Mouse (Mus musculus) MEL (cell line): Measurements from ENCODE around the gene Kank1. TPM values are rescaled to one million over a fixed set of nuclear protein-coding genes. Genes with fewer than 3 reads are reported as not detected.

Experiments
- DNase-seq: peaks from one replicate; pipeline ENCODE4 v3.0.0; 2011; ENCODE audit warnings: low read depth, low spot score
- H3K27ac ChIP-seq: 2 replicates; pipeline ENCODE4 v1.5.1; 2012; ENCODE audit warnings: low read depth, mild to moderate bottlenecking, control low read depth, low read length, moderate library complexity; ENCODE audit not compliant: control insufficient read depth
- H3K27me3 ChIP-seq, 2 experiments: fragments of 150-350 bp in 1 of 2; sonication (generic) in 1 of 2; 2 replicates each; pipeline ENCODE4 v1.6.1; 2012; ENCODE audit warnings: low read length in 2 of 2, mild to moderate bottlenecking in 2 of 2, improper control_type of control experiment in 1 of 2, moderate library complexity in 1 of 2; ENCODE audit not compliant: insufficient read depth in 2 of 2, control insufficient read depth in 1 of 2
- H3K36me3 ChIP-seq, 2 experiments: 2 replicates each; pipeline ENCODE4 v1.6.1; 2012 to 2014; ENCODE audit warnings: low read length in 2 of 2, improper control_type of control experiment in 1 of 2, inconsistent platforms in 1 of 2, mild to moderate bottlenecking in 1 of 2; ENCODE audit not compliant: insufficient read depth in 2 of 2, control insufficient read depth in 1 of 2
- H3K4me1 ChIP-seq, 2 experiments: fragments of 150-350 bp in 1 of 2; sonication (generic) in 1 of 2; 2 replicates each; pipeline ENCODE4 v1.6.1; 2012; ENCODE audit warnings: low read length in 2 of 2, improper control_type of control experiment in 1 of 2, mild to moderate bottlenecking in 1 of 2; ENCODE audit not compliant: insufficient read depth in 2 of 2, control insufficient read depth in 1 of 2
- H3K4me3 ChIP-seq, 2 experiments: fragments of 150-350 bp in 1 of 2; sonication (generic) in 1 of 2; 2 replicates each; pipeline ENCODE4 v1.5.1; 2012; ENCODE audit warnings: low read depth in 2 of 2, low read length in 2 of 2, mild to moderate bottlenecking in 2 of 2, moderate library complexity in 2 of 2, control low read depth in 1 of 2, improper control_type of control experiment in 1 of 2; ENCODE audit not compliant: control insufficient read depth in 1 of 2, insufficient read depth in 1 of 2
- H3K79me2 ChIP-seq: 2 replicates; pipeline ENCODE4 v1.6.1; 2012; ENCODE audit warnings: mild to moderate bottlenecking, low read length, moderate library complexity; ENCODE audit not compliant: control insufficient read depth, poor library complexity, insufficient read depth
- H3K9ac ChIP-seq: 2 replicates; pipeline ENCODE4 v1.6.1; 2012; ENCODE audit warnings: low read depth, mild to moderate bottlenecking, control low read depth, low read length, moderate library complexity; ENCODE audit not compliant: control insufficient read depth, poor library complexity, severe bottlenecking
- H3K9me3 ChIP-seq: fragments of 150-350 bp; sonication (generic); replicated peaks from 2 replicates; pipeline ENCODE4 v1.6.1; 2012; ENCODE audit warnings: mild to moderate bottlenecking, low read length, improper control_type of control experiment, moderate library complexity; ENCODE audit not compliant: insufficient read depth
- BHLHE40 ChIP-seq: IDR thresholded peaks from 2 replicates; pipeline ENCODE4 v1.6.1; 2012; ENCODE audit warnings: low read depth, mild to moderate bottlenecking, inconsistent platforms, low read length, improper control_type of control experiment, borderline replicate concordance
- CHD1 ChIP-seq: IDR thresholded peaks from 2 replicates; pipeline ENCODE4 v1.6.1; 2012; ENCODE audit warnings: low read depth, mild to moderate bottlenecking, inconsistent platforms, low read length, improper control_type of control experiment
- CTCF ChIP-seq, 3 experiments: IDR thresholded peaks in 2 of 3; conservative IDR thresholded peaks in 1 of 3; 2 replicates each; pipeline ENCODE4 v1.5.1; 2011 to 2012; ENCODE audit warnings: low read length in 3 of 3, low read depth in 2 of 3, mild to moderate bottlenecking in 2 of 3, improper control_type of control experiment in 1 of 3, inconsistent platforms in 1 of 3, mixed read lengths in 1 of 3, moderate library complexity in 1 of 3; ENCODE audit not compliant: control insufficient read depth in 1 of 3, insufficient read depth in 1 of 3, poor library complexity in 1 of 3, severe bottlenecking in 1 of 3
- EP300 ChIP-seq, 2 experiments: IDR thresholded peaks; 2 replicates each; pipeline ENCODE4 v1.6.1; 2011; ENCODE audit warnings: improper control_type of control experiment in 2 of 2, low read length in 2 of 2, low read depth in 1 of 2, mild to moderate bottlenecking in 1 of 2
- ETS1 ChIP-seq: IDR thresholded peaks from 2 replicates; pipeline ENCODE4 v1.6.1; 2012; ENCODE audit warnings: low read depth, mild to moderate bottlenecking, inconsistent platforms, low read length, improper control_type of control experiment, moderate library complexity
- GATA1 ChIP-seq: IDR thresholded peaks from 2 replicates; pipeline ENCODE4 v1.6.1; 2011; ENCODE audit warnings: low read depth, low read length, improper control_type of control experiment
- MAFK ChIP-seq: IDR thresholded peaks from 2 replicates; pipeline ENCODE4 v1.6.1; 2011; ENCODE audit warnings: low read depth, mild to moderate bottlenecking, low read length, improper control_type of control experiment, borderline replicate concordance
- MAX ChIP-seq: IDR thresholded peaks from 2 replicates; pipeline ENCODE4 v1.6.1; 2011; ENCODE audit warnings: low read length, improper control_type of control experiment
- MAZ ChIP-seq: IDR thresholded peaks from 2 replicates; pipeline ENCODE4 v1.6.1; 2012; ENCODE audit warnings: low read depth, mild to moderate bottlenecking, inconsistent platforms, low read length, improper control_type of control experiment
- NELFE ChIP-seq: IDR thresholded peaks from 2 replicates; pipeline ENCODE4 v1.6.1; 2011; ENCODE audit warnings: low read depth, low read length, improper control_type of control experiment
- POLR2A ChIP-seq, 2 experiments: IDR thresholded peaks; 2 replicates each; pipeline ENCODE4 v1.6.1; 2011 to 2012; ENCODE audit warnings: low read length in 2 of 2, mild to moderate bottlenecking in 2 of 2, control low read depth in 1 of 2, improper control_type of control experiment in 1 of 2, low read depth in 1 of 2, moderate library complexity in 1 of 2; ENCODE audit not compliant: control insufficient read depth in 1 of 2, insufficient read depth in 1 of 2, poor library complexity in 1 of 2
- POLR2AphosphoS2 ChIP-seq: IDR thresholded peaks from 2 replicates; pipeline ENCODE4 v1.6.1; 2011; ENCODE audit warnings: low read length, improper control_type of control experiment
- RAD21 ChIP-seq: IDR thresholded peaks from 2 replicates; pipeline ENCODE4 v1.6.1; 2011; ENCODE audit warnings: mild to moderate bottlenecking, low read depth, low read length, improper control_type of control experiment
- SMC3 ChIP-seq: IDR thresholded peaks from 2 replicates; pipeline ENCODE4 v1.6.1; 2011; ENCODE audit warnings: low read depth, low read length, improper control_type of control experiment
- UBTF ChIP-seq: IDR thresholded peaks from 2 replicates; pipeline ENCODE4 v1.6.1; 2012; ENCODE audit warnings: low read depth, mild to moderate bottlenecking, inconsistent platforms, low read length, improper control_type of control experiment, moderate library complexity, borderline replicate concordance; ENCODE audit not compliant: insufficient read depth
- USF1 ChIP-seq: IDR thresholded peaks from 2 replicates; pipeline ENCODE4 v1.6.1; 2014; ENCODE audit warnings: low read depth, mild to moderate bottlenecking, inconsistent platforms, low read length, improper control_type of control experiment, moderate library complexity
- ZMIZ1 ChIP-seq: IDR thresholded peaks from 2 replicates; pipeline ENCODE4 v1.6.1; 2012; ENCODE audit warnings: low read depth, mild to moderate bottlenecking, inconsistent platforms, low read length, improper control_type of control experiment, moderate library complexity
- polyA plus RNA-seq, 2 experiments: library from polyadenylated mRNA; stranded (reverse) in 1 of 2; unstranded in 1 of 2; fragments of >175 nt in 1 of 2; fragments of >200 nt in 1 of 2; gene quantifications; 2 replicates each; pipeline versions ENCODE4 v1.2.1 to v1.2.4; 2012; ENCODE audit warnings: low replicate concordance in 2 of 2, low read depth in 1 of 2; ENCODE audit not compliant: insufficient read length in 2 of 2, insufficient read depth in 1 of 2, missing spikeins in 1 of 2
- total RNA-seq: library from RNA; depleted of rRNA; stranded (reverse); fragments of 300-350 nt; gene quantifications from 2 replicates; pipeline ENCODE4 v1.2.3, GENCODE M21; 2012

Gene Kank1
- total and polyA plus RNA-seq, 3 experiments = not detected

DNA sequence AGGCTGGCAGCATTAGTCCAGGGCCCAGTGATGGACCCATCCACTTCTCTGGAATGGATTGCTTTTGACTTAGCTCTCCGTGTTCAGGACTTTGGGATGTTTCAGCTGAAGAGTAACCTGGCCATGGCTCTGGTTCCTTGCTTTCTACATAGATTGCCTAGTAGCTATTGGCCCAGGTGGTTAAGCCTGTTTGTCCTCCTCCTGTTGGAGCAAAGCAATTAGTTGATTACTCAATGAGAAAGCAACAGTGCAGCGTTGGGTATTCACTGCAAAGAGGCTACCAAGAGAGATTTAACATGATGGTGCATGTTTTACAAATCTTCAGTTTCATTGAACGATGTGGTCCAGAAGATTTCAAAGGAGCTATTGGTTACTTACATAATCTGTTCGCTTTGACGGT is 186.6 kb downstream of the Kank1 start:
- no peaks in the 10 kb centered on the region for H3K9me3 ChIP-seq
- H3K4me1 ChIP-seq = no peaks in the 10 kb centered on the region
- no peaks in the 10 kb centered on the region for H3K27me3 ChIP-seq
- no peaks in the 10 kb centered on the region for H3K36me3 ChIP-seq
- DNase-seq = no peak
- no peak overlapping the region for H3K27ac ChIP-seq
- no peak overlapping the region for H3K4me3 ChIP-seq
- TF ChIP-seq BHLHE40 (no peak), ETS1 (no peak), RAD21 (no peak), NELFE (no peak), CHD1 (no peak), POLR2AphosphoS2 (no peak), MAX (no peak), MAZ (no peak), GATA1 (no peak), UBTF (no peak), SMC3 (no peak), CTCF (IDR thresholded peaks at IDR 0.05 in 2 of 3, conservative IDR thresholded peaks at IDR 0.05 in 1 of 3; ENCODE audit: control insufficient read depth in 1 of 3, insufficient read depth in 1 of 3, low read depth in 2 of 3, low read length in 3 of 3, poor library complexity in 1 of 3, severe bottlenecking in 1 of 3) (no peak), ZMIZ1 (no peak)
- TF ChIP-seq, all 39 proteins: peak for 0
- H3K9ac ChIP-seq = no peak overlapping the region
- no peaks in the 10 kb centered on the region for H3K79me2 ChIP-seq

DNA sequence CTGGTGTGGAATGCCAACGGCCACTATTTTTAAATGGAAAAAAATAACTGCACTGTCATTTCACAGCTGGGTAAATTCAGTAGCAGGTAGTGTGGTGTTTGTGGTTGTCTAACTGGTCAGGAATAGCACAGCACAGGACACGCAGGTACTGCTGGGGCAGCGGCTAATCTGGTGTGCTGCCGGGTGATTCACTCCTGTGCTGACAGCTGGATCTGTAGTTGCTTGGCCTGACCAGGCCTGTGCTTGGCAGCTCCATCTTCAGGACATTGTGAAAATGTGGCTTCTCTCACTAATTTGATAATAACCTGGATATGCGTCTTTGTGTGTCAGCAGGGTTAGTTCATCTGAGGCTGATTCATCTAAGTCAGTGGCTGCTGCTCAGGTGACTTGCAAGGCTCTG is 189.7 kb downstream of the Kank1 start:
- Histone ChIP-seq H3K4me3 (no peak overlapping the region), H3K4me1 (no peaks in the 10 kb centered on the region), H3K9me3 (no peaks in the 10 kb centered on the region), H3K36me3 (no peaks in the 10 kb centered on the region), H3K9ac (no peak overlapping the region), H3K27ac (no peak overlapping the region), H3K27me3 (no peaks in the 10 kb centered on the region), H3K79me2 (no peaks in the 10 kb centered on the region)
- no peak for DNase-seq
- TF ChIP-seq GATA1 (no peak), UBTF (no peak), USF1 (no peak), POLR2A (IDR thresholded peaks at IDR 0.05; ENCODE audit: control insufficient read depth in 1 of 2, insufficient read depth in 1 of 2, low read depth in 1 of 2, low read length in 2 of 2, poor library complexity in 1 of 2) (no peak), EP300 (IDR thresholded peaks at IDR 0.05; ENCODE audit: low read depth in 1 of 2, low read length in 2 of 2) (no peak), MAFK (no peak), SMC3 (no peak)
